Mouse (Mus musculus) hindbrain, embryonic 10.5 days (tissue): Measurements from ENCODE around the gene Fscn3. TPM values are rescaled to one million over a fixed set of nuclear protein-coding genes. Genes with fewer than 3 reads are reported as not detected.
A peak's percentile ranks its signal among the peaks of the same experiment; 100 is the strongest.

Source experiments
- DNase-seq: peaks from one replicate; pipeline ENCODE4 v3.0.0-alpha.2; 2017; ENCODE audit warnings: low spot score
- H3K27ac ChIP-seq: fragments of 300-500 bp; sonication (generic); 2 replicates; pipeline ENCODE4 v1.5.1; 2016; ENCODE audit warnings: mild to moderate bottlenecking, moderate library complexity
- H3K27me3 ChIP-seq: fragments of 300-500 bp; sonication (generic); 2 replicates; pipeline ENCODE4 v1.6.1; 2016; ENCODE audit warnings: mild to moderate bottlenecking; ENCODE audit not compliant: poor library complexity, insufficient read depth, severe bottlenecking
- H3K36me3 ChIP-seq: fragments of 300-500 bp; sonication (generic); 2 replicates; pipeline ENCODE4 v1.6.1; 2016; ENCODE audit warnings: mild to moderate bottlenecking, moderate library complexity
- H3K4me1 ChIP-seq: fragments of 300-500 bp; sonication (generic); replicated peaks from 2 replicates; pipeline ENCODE4 v1.6.1; 2016; ENCODE audit warnings: mild to moderate bottlenecking
- H3K4me3 ChIP-seq: fragments of 300-500 bp; sonication (generic); 2 replicates; pipeline ENCODE4 v1.5.1; 2016; ENCODE audit warnings: mild to moderate bottlenecking, moderate library complexity
- H3K9me3 ChIP-seq: fragments of 300-500 bp; sonication (generic); 2 replicates; pipeline ENCODE4 v1.6.1; 2016; ENCODE audit warnings: mild to moderate bottlenecking, moderate library complexity
- WGBS: fragments of 180-500 bp; shearing (Covaris S2); methylation state at CpG from one replicate; pipeline ENCODE4 v1.1.7; 2016; 5-methylcytosine and 5-hydroxymethylcytosine counted together
- polyA plus RNA-seq: library from polyadenylated mRNA; unstranded; fragments of >200 nt; fragmentation: Nextera tagmentation; extraction: Ambion mirVana; gene quantifications from 2 replicates; pipeline ENCODE4 v1.2.1, GENCODE M21; 2016

The Fscn3 gene
- polyA plus RNA-seq, 1 experiment from 2014 or later, result not detected

GRCm38 (mm10) chr6:28431538-28431855 lies 3.9 kb downstream of the Fscn3 start:
- Histone ChIP-seq H3K36me3 (peaks cover 8% of the 10 kb centered on the region), H3K27me3 (no peaks in the 10 kb centered on the region), H3K27ac (no peak overlapping the region), H3K9me3 (no peaks in the 10 kb centered on the region), H3K4me1 (no peaks in the 10 kb centered on the region), H3K4me3 (no peak overlapping the region)
- WGBS, result 73% methylated on average over 6 of the region's 6 CpGs
- DNase-seq, result no peak

- no peak overlapping the region for H3K27ac ChIP-seq
- 83% methylated on average over 7 of the region's 7 CpGs for WGBS
- DNase-seq, result no peak
These were observed 20.3 kb downstream of the Fscn3 start for GRCm38 (mm10) chr6:28447937-28448336.

GRCm38 (mm10) chr6:28449253-28449652 lies 21.7 kb downstream of the Fscn3 start, which contains the start of gene Pax4:
Gene Pax4 (minus strand): TSS chr6:28449353.
- no peaks in the 10 kb centered on the region for H3K9me3 ChIP-seq
- no peak for DNase-seq
- WGBS, result 95% methylated on average over 2 of the region's 2 CpGs
- peaks cover 43% of the 10 kb centered on the region for H3K27me3 ChIP-seq
- no peaks in the 10 kb centered on the region for H3K36me3 ChIP-seq
- no peak within 1 kb of the TSS for H3K27ac ChIP-seq
- no peak within 1 kb of the TSS for H3K4me3 ChIP-seq
- H3K4me1 ChIP-seq, result peaks cover 8% of the 10 kb centered on the region; the same call in 1 of the 2 replicates

More at GRCm38 (mm10) chr6:28447937-28448336, 20.3 kb downstream of the Fscn3 start:
- Histone ChIP-seq H3K4me3 (no peak overlapping the region), H3K4me1 (peaks cover 8% of the 10 kb centered on the region; the same call in 1 of the 2 replicates), H3K27me3 (peaks cover 39% of the 10 kb centered on the region), H3K36me3 (no peaks in the 10 kb centered on the region), H3K9me3 (no peaks in the 10 kb centered on the region)

GRCm38 (mm10) chr6:28450481-28450880 lies 22.9 kb downstream of the Fscn3 start:
- Histone ChIP-seq H3K36me3 (no peaks in the 10 kb centered on the region), H3K4me1 (peaks cover 8% of the 10 kb centered on the region; the same call in 1 of the 2 replicates), H3K27me3 (peaks cover 43% of the 10 kb centered on the region), H3K27ac (no peak overlapping the region), H3K4me3 (no peak overlapping the region), H3K9me3 (no peaks in the 10 kb centered on the region)
- WGBS, result 13% methylated on average over 5 of the region's 5 CpGs
- no peak for DNase-seq

- no peak overlapping the region for H3K4me3 ChIP-seq
- no peaks in the 10 kb centered on the region for H3K36me3 ChIP-seq
- peaks cover 43% of the 10 kb centered on the region for H3K27me3 ChIP-seq
- DNase-seq, result no peak
- H3K9me3 ChIP-seq, result no peaks in the 10 kb centered on the region
- no peak overlapping the region for H3K27ac ChIP-seq
- peaks cover 8% of the 10 kb centered on the region; the same call in 1 of the 2 replicates for H3K4me1 ChIP-seq
- WGBS, result 2% methylated on average over 12 of the region's 12 CpGs
These were observed 23.4 kb downstream of the Fscn3 start for GRCm38 (mm10) chr6:28450977-28451376.

- no peaks in the 10 kb centered on the region for H3K9me3 ChIP-seq
- H3K4me3 ChIP-seq, result no peak overlapping the region
- no peaks in the 10 kb centered on the region; the same call in 1 of the 2 replicates for H3K27me3 ChIP-seq
- 0 out of 2 replicates have a peak, but pooled peaks cover under 1% of the 10 kb centered on the region for H3K4me1 ChIP-seq
- no peak overlapping the region for H3K27ac ChIP-seq
- DNase-seq, result no peak
- no peaks in the 10 kb centered on the region for H3K36me3 ChIP-seq
These were observed 31.7 kb downstream of the Fscn3 start for GRCm38 (mm10) chr6:28459221-28459668.

GRCm38 (mm10) chr6:28460534-28460933 lies 32.9 kb downstream of the Fscn3 start:
- H3K4me3 ChIP-seq, result no peak overlapping the region
- H3K27ac ChIP-seq, result no peak overlapping the region
- H3K9me3 ChIP-seq, result no peaks in the 10 kb centered on the region
- no peaks in the 10 kb centered on the region for H3K36me3 ChIP-seq
- WGBS, result 13% methylated on average over 5 of the region's 5 CpGs
- peaks cover 9% of the 10 kb centered on the region; the same call in 1 of the 2 replicates for H3K4me1 ChIP-seq
- peak; percentile 56 for DNase-seq
- no peaks in the 10 kb centered on the region for H3K27me3 ChIP-seq

GRCm38 (mm10) chr6:28464630-28465029 lies 37.0 kb downstream of the Fscn3 start:
- Histone ChIP-seq H3K36me3 (no peaks in the 10 kb centered on the region), H3K9me3 (no peaks in the 10 kb centered on the region), H3K27ac (peak overlapping the region; percentile 0; the same call in 1 of the 2 replicates), H3K27me3 (no peaks in the 10 kb centered on the region), H3K4me1 (peaks cover 9% of the 10 kb centered on the region; the same call in 1 of the 2 replicates), H3K4me3 (no peak overlapping the region)
- WGBS, result 57% methylated on average over 6 of the region's 6 CpGs
- DNase-seq, result peak; percentile 22

GRCm38 (mm10) chr6:28470017-28470602 lies 42.5 kb downstream of the Fscn3 start:
- no peak overlapping the region for H3K4me3 ChIP-seq
- no peaks in the 10 kb centered on the region for H3K27me3 ChIP-seq
- H3K9me3 ChIP-seq, result no peaks in the 10 kb centered on the region
- no peak overlapping the region for H3K27ac ChIP-seq
- no peaks in the 10 kb centered on the region for H3K36me3 ChIP-seq
- 63% methylated on average over 4 of the region's 4 CpGs for WGBS
- no peaks in the 10 kb centered on the region for H3K4me1 ChIP-seq
- DNase-seq, result no peak

GRCm38 (mm10) chr6:28470621-28471020 lies 43.0 kb downstream of the Fscn3 start:
- WGBS, result 82% methylated on average over 5 of the region's 5 CpGs
- H3K27ac ChIP-seq, result no peak overlapping the region
- DNase-seq, result no peak
- H3K36me3 ChIP-seq, result no peaks in the 10 kb centered on the region
- H3K27me3 ChIP-seq, result no peaks in the 10 kb centered on the region
- no peak overlapping the region for H3K4me3 ChIP-seq
- no peaks in the 10 kb centered on the region for H3K9me3 ChIP-seq
- no peaks in the 10 kb centered on the region for H3K4me1 ChIP-seq

GRCm38 (mm10) chr6:28471284-28472035 lies 43.9 kb downstream of the Fscn3 start:
- no peak overlapping the region for H3K4me3 ChIP-seq
- no peaks in the 10 kb centered on the region for H3K4me1 ChIP-seq
- 86% methylated on average over 9 of the region's 9 CpGs for WGBS
- no peaks in the 10 kb centered on the region for H3K27me3 ChIP-seq
- no peaks in the 10 kb centered on the region for H3K9me3 ChIP-seq
- no peaks in the 10 kb centered on the region for H3K36me3 ChIP-seq
- H3K27ac ChIP-seq, result no peak overlapping the region
- no peak for DNase-seq

- Histone ChIP-seq H3K27ac (no peak overlapping the region), H3K27me3 (no peaks in the 10 kb centered on the region), H3K4me3 (no peak overlapping the region), H3K9me3 (no peaks in the 10 kb centered on the region), H3K4me1 (peaks cover 5% of the 10 kb centered on the region), H3K36me3 (no peaks in the 10 kb centered on the region)
- WGBS, result 89% methylated on average over 4 of the region's 4 CpGs
- DNase-seq, result no peak
These were observed 46.6 kb downstream of the Fscn3 start for GRCm38 (mm10) chr6:28474211-28474610.

GRCm38 (mm10) chr6:28474839-28475238 lies 47.2 kb downstream of the Fscn3 start, which contains the start of gene Snd1:
Gene Snd1 (plus strand): TSS chr6:28475139.
- DNase-seq, result no peak
- WGBS, result 87% methylated on average over 5 of the region's 5 CpGs
- Histone ChIP-seq H3K9me3 (no peaks in the 10 kb centered on the region), H3K4me3 (no peak within 1 kb of the TSS), H3K27me3 (no peaks in the 10 kb centered on the region), H3K4me1 (peaks cover 10% of the 10 kb centered on the region), H3K27ac (no peak within 1 kb of the TSS), H3K36me3 (no peaks in the 10 kb centered on the region)
